Mouse (Mus musculus): ENCODE measurements around the gene Mettl9. TPM values are rescaled to one million over a fixed set of nuclear protein-coding genes. Genes with fewer than 3 reads are reported as not detected.

Gene Mettl9
- 114 and 145 TPM in 2 replicates for polyA plus RNA-seq (2012; rRNA removed)

GRCm38 (mm10) chr7:121033856-121034652 lies at the start of gene Mettl9:
Mettl9 (plus strand) TSS chr7:121034445.

GRCm38 (mm10) chr7:121074281-121074680 lies 40.0 kb downstream of the Mettl9 start, which contains the start of gene Igsf6:
Igsf6 (minus strand) TSS chr7:121074572.

GRCm38 (mm10) chr7:121081350-121081749 lies 47.1 kb downstream of the Mettl9 start, which contains the start of gene Otoa:
Otoa (plus strand) TSS chr7:121081650.

Other genes starting within 250 kb of the Mettl9 start
- 0.12 TPM in 1 of 2 replicates, not detected in the other for gene Gm5737, start 222.1 kb upstream of the Mettl9 start, polyA plus RNA-seq (2012; rRNA removed)
- 23.1 and 27.7 TPM in 2 replicates for gene Eef2k, start 191.6 kb upstream of the Mettl9 start, polyA plus RNA-seq (2012; rRNA removed)
- 30.6 and 31.4 TPM in 2 replicates for gene Polr3e, start 116.7 kb upstream of the Mettl9 start, polyA plus RNA-seq (2012; rRNA removed)
- 39.0 and 46.3 TPM in 2 replicates for gene Cdr2, start 52.1 kb upstream of the Mettl9 start, polyA plus RNA-seq (2012; rRNA removed)
- gene Mfsd13b, start 51.9 kb upstream of the Mettl9 start, polyA plus RNA-seq (2012; rRNA removed) = 0.37 and 0.58 TPM in 2 replicates
- 0.68 and 0.76 TPM in 2 replicates for gene Igsf6, start 40.1 kb downstream of the Mettl9 start, polyA plus RNA-seq (2012; rRNA removed)
- 0.35 and 0.71 TPM in 2 replicates for gene Otoa, start 47.2 kb downstream of the Mettl9 start, polyA plus RNA-seq (2012; rRNA removed)